In genomic region chr11:69758090-69758456, GRCm38 (mm10) we compare ENCODE assay signal across 8 mouse cellular contexts. TPM values are rescaled to one million over a fixed set of nuclear protein-coding genes. Genes with fewer than 3 reads are reported as not detected.
A peak's percentile ranks its signal among the peaks of the same experiment; 100 is the strongest.
DNase-seq lines count a peak whose midpoint lies in the region; ATAC-seq lines count a peak whose summit lies in the region.

No protein-coding gene starts in this region.

- H3K36me3 ChIP-seq in hindbrain, embryonic 13.5 days, result no peaks in the 10 kb centered on the region

- H3K9ac ChIP-seq in hindbrain, embryonic 13.5 days, result peak overlapping the region; percentile 87

- no peaks in the 10 kb centered on the region for H3K9me3 ChIP-seq in hindbrain, embryonic 13.5 days

- peak; percentile 85 for ATAC-seq in hindbrain, embryonic 13.5 days (ENCODE audit: low FRiP score)

- H3K27me3 ChIP-seq in hindbrain, embryonic 13.5 days, result no peaks in the 10 kb centered on the region

- DNase-seq in Muller cell, postnatal 12 days (ENCODE audit: inconsistent ontology term), result peak; percentile 97
- DNase-seq in cerebellum, adult 9-11 months, result peak; percentile 97
- peak; percentile 95 for DNase-seq in frontal cortex, postnatal 10 days (ENCODE audit: low spot score in 2 of 2)
- DNase-seq in layer of hippocampus, postnatal 25 days (ENCODE audit: extremely low spot score in 1 of 2, low spot score in 1 of 2), result peak; percentile 96
- DNase-seq in lung, postnatal 25 days (ENCODE audit: low spot score), result peak; percentile 96
- DNase-seq in retina, embryonic 14.5 days (ENCODE audit: low spot score), result peak; percentile 95
- peak; percentile 98 for DNase-seq in thymus, postnatal 4 days

- H3K4me3 ChIP-seq in hindbrain, embryonic 13.5 days, result peak overlapping the region; percentile 54

- peak overlapping the region; percentile 86 for H3K4me2 ChIP-seq in hindbrain, embryonic 13.5 days

- 0% methylated on average over 26 of the region's 26 CpGs for WGBS in hindbrain, embryonic 13.5 days

- peaks cover 55% of the 10 kb centered on the region for H3K4me1 ChIP-seq in hindbrain, embryonic 13.5 days (replicated peaks)

- peak overlapping the region; percentile 99 for H3K27ac ChIP-seq in hindbrain, embryonic 13.5 days

RNA-seq across cellular contexts. Expression of gene Polr2a, which starts 0.4 kb away (rescaled TPM):
- 18.8 and 20.4 TPM in 2 replicates for polyA plus RNA-seq in hindbrain, embryonic 13.5 days (2015; fragmentation: Nextera tagmentation; extraction: Ambion mirVana)
- 10 to 100 TPM; 58.6 to 69.5 TPM for total RNA-seq in layer of hippocampus, postnatal 25 days (2021)

RNA-seq across cellular contexts. Expression of gene Slc35g3, which starts 3.7 kb away (rescaled TPM):
- polyA plus RNA-seq in hindbrain, embryonic 13.5 days (2015; fragmentation: Nextera tagmentation; extraction: Ambion mirVana), result 0.35 and 0.87 TPM in 2 replicates
- not detected for total RNA-seq in layer of hippocampus, postnatal 25 days (2021)

RNA-seq across cellular contexts. Expression of gene Zbtb4, which starts 7.6 kb away (rescaled TPM):
- polyA plus RNA-seq in hindbrain, embryonic 13.5 days (2015; fragmentation: Nextera tagmentation; extraction: Ambion mirVana), result 3.2 TPM in 2 replicates
- 100 to 1,000 TPM; 110 to 118 TPM for total RNA-seq in layer of hippocampus, postnatal 25 days (2021)

RNA-seq across cellular contexts. Expression of gene Chrnb1, which starts 37.7 kb away (rescaled TPM):
- polyA plus RNA-seq in hindbrain, embryonic 13.5 days (2015; fragmentation: Nextera tagmentation; extraction: Ambion mirVana), result 1.5 and 2.6 TPM in 2 replicates
- total RNA-seq in layer of hippocampus, postnatal 25 days (2021), result 1 to 10 TPM in 1 of 2 experiments, under 1 TPM in 1; 0.79 to 1.1 TPM

RNA-seq across cellular contexts. Expression of gene Fgf11, which starts 43.6 kb away (rescaled TPM):
- polyA plus RNA-seq in hindbrain, embryonic 13.5 days (2015; fragmentation: Nextera tagmentation; extraction: Ambion mirVana), result 4.8 and 5.5 TPM in 2 replicates
- total RNA-seq in layer of hippocampus, postnatal 25 days (2021), result 10 to 100 TPM; 28.3 to 33.3 TPM

Comparison
In these comparisons a context has a peak if more than half of its experiments do, and no peak if none do; other contexts are left out.
1. Peak in every context shown above with its lines: DNase-seq, ATAC-seq, H3K4me3 ChIP-seq and H3K27ac ChIP-seq.